Comparison of ENCODE assay signal across 12 mouse cellular contexts in genomic region chr6:118680814-118681213, GRCm38 (mm10).
A peak's percentile ranks its signal among the peaks of the same experiment; 100 is the strongest.
DNase-seq lines count a peak whose midpoint lies in the region; ATAC-seq and TF ChIP-seq lines count a peak whose summit lies in the region.
"Had no signal": no experiment of that assay in that cellular context is flagged by ENCODE, and none has a peak within 500 bp of the region (broad histone marks: within the 10 kb centered on the region; RNA-seq: fewer than 3 reads in every experiment).

No protein-coding gene starts in this region.

- TF ChIP-seq CTCF in stomach, postnatal 0 days (IDR thresholded peaks at IDR 0.05; ENCODE audit: low read depth), result no peak

- H3K4me2 ChIP-seq in hindbrain, embryonic 13.5 days, result no peak overlapping the region
- no peak overlapping the region for H3K4me2 ChIP-seq in stomach, postnatal 0 days (replicated peaks; ENCODE audit: low read depth)
- H3K4me2 ChIP-seq: limb, embryonic 15.5 days; midbrain, embryonic 12.5 days had no signal

- peak; percentile 43; the same call in 1 of the 2 replicates for ATAC-seq in hindbrain, embryonic 13.5 days (ENCODE audit: low FRiP score)
- no peak for ATAC-seq in stomach, postnatal 0 days (ENCODE audit: low FRiP score, low TSS enrichment)

- H3K4me1 ChIP-seq in hindbrain, embryonic 13.5 days (replicated peaks), result 0 out of 2 replicates have a peak, but pooled peaks cover 11% of the 10 kb centered on the region
- H3K4me1 ChIP-seq in stomach, postnatal 0 days (replicated peaks; ENCODE audit: control insufficient read depth, insufficient read depth), result no peaks in the 10 kb centered on the region
- H3K4me1 ChIP-seq: limb, embryonic 15.5 days; midbrain, embryonic 12.5 days had no signal

- WGBS in hindbrain, embryonic 13.5 days, result 37% methylated on average over 6 of the region's 6 CpGs
- 64% methylated on average over 6 of the region's 6 CpGs for WGBS in stomach, postnatal 0 days

- intact Hi-C loops in left cerebral cortex, postnatal 4 days (cut with DNase I), result no loop called here
- intact Hi-C loops in left cerebral cortex, postnatal 25 days (cut with DNase I), result no loop called here

- no peak overlapping the region for H3K4me3 ChIP-seq in hindbrain, embryonic 13.5 days
- H3K4me3 ChIP-seq in stomach, postnatal 0 days (ENCODE audit: low read depth, low read length), result no peak overlapping the region
- H3K4me3 ChIP-seq: heart, adult 2 months; limb, embryonic 15.5 days; midbrain, embryonic 12.5 days had no signal

- H3K27me3 ChIP-seq in hindbrain, embryonic 13.5 days, result no peaks in the 10 kb centered on the region
- H3K27me3 ChIP-seq in stomach, postnatal 0 days (ENCODE audit: control insufficient read depth, insufficient read depth, low read length), result no peaks in the 10 kb centered on the region
- H3K27me3 ChIP-seq: limb, embryonic 15.5 days; midbrain, embryonic 12.5 days had no signal

- peak; percentile 42 for DNase-seq in left cerebral cortex, postnatal 4 days
- DNase-seq in left cerebral cortex, postnatal 25 days (ENCODE audit: low spot score in 2 of 2), result no peak
- DNase-seq in cerebellum, adult 9-11 months, result peak; percentile 54
- DNase-seq in layer of hippocampus, postnatal 36 days, result peak; percentile 65 to 70
- no peak for DNase-seq in adrenal gland, adult (ENCODE audit: inconsistent age in 2 of 2, low spot score in 1 of 2)
- DNase-seq in stomach, postnatal 0 days (ENCODE audit: low spot score), result no peak
- no peak for DNase-seq in left cerebral cortex, adult 18-20 months (ENCODE audit: low spot score in 2 of 2)
- DNase-seq: adrenal gland, postnatal 14 days; heart, adult 2 months had no signal

- H3K27ac ChIP-seq in hindbrain, embryonic 13.5 days, result no peak overlapping the region
- no peak overlapping the region for H3K27ac ChIP-seq in stomach, postnatal 0 days (replicated peaks)
- H3K27ac ChIP-seq: heart, adult 2 months; limb, embryonic 15.5 days; midbrain, embryonic 12.5 days had no signal

- no peak for TF ChIP-seq EP300 in stomach, postnatal 0 days (optimal IDR thresholded peaks at IDR 0.05)

- H3K9me3 ChIP-seq in hindbrain, embryonic 13.5 days, result no peaks in the 10 kb centered on the region
- H3K9me3 ChIP-seq in stomach, postnatal 0 days (ENCODE audit: control insufficient read depth, low read length), result no peaks in the 10 kb centered on the region
- H3K9me3 ChIP-seq: limb, embryonic 15.5 days; midbrain, embryonic 12.5 days had no signal

- H3K9ac ChIP-seq in hindbrain, embryonic 13.5 days, result no peak overlapping the region
- no peak overlapping the region for H3K9ac ChIP-seq in stomach, postnatal 0 days (ENCODE audit: low read length)
- H3K9ac ChIP-seq: limb, embryonic 15.5 days; midbrain, embryonic 12.5 days had no signal

- peaks cover 12% of the 10 kb centered on the region for H3K36me3 ChIP-seq in hindbrain, embryonic 13.5 days
- H3K36me3 ChIP-seq in stomach, postnatal 0 days (ENCODE audit: control insufficient read depth, insufficient read depth, low read length), result no peaks in the 10 kb centered on the region
- H3K36me3 ChIP-seq: midbrain, embryonic 12.5 days had no signal

Comparison
In these comparisons a context has a peak if more than half of its experiments do, and no peak if none do; other contexts are left out.
1. DNase-seq: peak in left cerebral cortex, postnatal 4 days (single experiment), cerebellum, adult 9-11 months (single experiment) and layer of hippocampus, postnatal 36 days (2 of 2); none in left cerebral cortex, postnatal 25 days (0 of 2), adrenal gland, adult (0 of 2), stomach, postnatal 0 days (single experiment) and left cerebral cortex, adult 18-20 months (0 of 2).